Mouse (Mus musculus) Patski (cell line): Measurements from ENCODE around the gene Hamp. TPM values are rescaled to one million over a fixed set of nuclear protein-coding genes. Genes with fewer than 3 reads are reported as not detected.

Experiments
- ATAC-seq: fragments of 100-300 bp; one replicate; pipeline ENCODE4 v1.8.0; 2021
- CTCF ChIA-PET: fragments of 350-600 bp; sonication (Branson Sonifier 250); formaldehyde crosslinking; loops from one replicate; lab custom pipeline; 2022; ENCODE audit warnings: inconsistent platforms; lab: Charles Lee
- POLR2A ChIA-PET: fragments of 350-600 bp; sonication (Branson Sonifier 250); formaldehyde crosslinking; loops from one replicate; lab custom pipeline; 2022; ENCODE audit warnings: antibody characterized with exemption, inconsistent platforms; lab: Charles Lee
- DNase-seq: peaks from one replicate; pipeline ENCODE4 v3.0.0-alpha.2; 2011; ENCODE audit warnings: low read depth, low spot score
- H3K27me3 ChIP-seq: fragments of 371-371 bp; one replicate; pipeline ENCODE4 v1.5.1; 2021
- CTCF ChIP-seq: fragments of 100-300 bp; IDR thresholded peaks from one replicate; pipeline ENCODE4 v1.5.1; 2021
- in situ Hi-C: fragments of 300-500 bp; cut with MboI; formaldehyde crosslinking; loops from 3 replicates; pipeline ENCODE4 v1.11.1; 2018; ENCODE audit warnings: low pct_unique_long_range_greater_than_20kb, mixed read lengths
- polyA plus RNA-seq: library from polyadenylated mRNA; unstranded; gene quantifications from one replicate; pipeline ENCODE4 v1.2.3, GENCODE M21; 2021

Hamp gene
- polyA plus RNA-seq, 1 experiment from 2014 or later, result not detected

DNA sequence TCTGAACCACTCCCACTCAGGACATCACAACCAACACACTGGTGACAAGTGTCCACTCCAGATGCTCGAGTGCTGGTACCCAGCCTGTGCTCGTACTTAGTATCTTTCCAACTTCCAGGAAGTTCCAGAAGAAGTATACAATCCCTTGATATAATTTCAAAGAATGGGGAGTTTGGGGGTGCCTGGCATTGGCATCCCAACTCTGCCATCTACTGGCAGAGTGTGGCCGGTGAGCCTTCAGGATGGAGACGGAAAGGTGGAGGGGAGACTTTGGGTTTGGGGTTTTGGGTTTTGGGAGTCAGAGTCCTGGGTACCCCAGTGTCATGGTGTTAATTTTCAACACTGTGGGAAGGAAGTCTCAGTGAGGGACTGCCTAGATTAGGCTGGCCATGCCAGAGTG lies 39.8 kb downstream of the Hamp start:
- H3K27me3 ChIP-seq, result peaks cover 23% of the 10 kb centered on the region
- in situ Hi-C loops, result no loop called here
- TF ChIP-seq CTCF, result no peak
- CTCF ChIA-PET, result no interaction called here
- no peak for DNase-seq
- POLR2A ChIA-PET, result no interaction called here
- ATAC-seq, result no peak

DNA sequence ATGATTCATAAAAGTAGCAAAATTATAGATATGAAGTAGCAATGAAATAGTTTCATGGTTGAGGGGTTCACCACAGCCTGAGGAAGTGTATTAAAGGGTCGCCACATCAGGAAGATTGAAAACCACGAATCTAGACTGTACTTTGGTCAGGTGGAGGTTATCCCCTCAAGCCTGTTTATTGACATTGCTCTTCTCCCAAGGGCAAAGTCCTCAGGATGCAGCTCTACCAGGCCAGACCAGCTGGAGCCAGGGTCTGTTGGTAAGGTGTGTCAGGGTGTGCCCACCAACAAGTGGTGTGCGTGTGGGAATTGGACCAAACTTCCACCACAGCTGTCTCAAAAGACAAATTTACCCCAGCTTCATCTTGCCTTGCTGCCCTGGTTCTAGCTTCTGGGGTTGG lies 48.6 kb downstream of the Hamp start:
- in situ Hi-C loops, result no loop called here
- DNase-seq (no peak), ATAC-seq (no peak)
- CTCF ChIA-PET, result no interaction called here
- peaks cover 15% of the 10 kb centered on the region for H3K27me3 ChIP-seq
- TF ChIP-seq CTCF, result no peak
- POLR2A ChIA-PET, result no interaction called here

DNA sequence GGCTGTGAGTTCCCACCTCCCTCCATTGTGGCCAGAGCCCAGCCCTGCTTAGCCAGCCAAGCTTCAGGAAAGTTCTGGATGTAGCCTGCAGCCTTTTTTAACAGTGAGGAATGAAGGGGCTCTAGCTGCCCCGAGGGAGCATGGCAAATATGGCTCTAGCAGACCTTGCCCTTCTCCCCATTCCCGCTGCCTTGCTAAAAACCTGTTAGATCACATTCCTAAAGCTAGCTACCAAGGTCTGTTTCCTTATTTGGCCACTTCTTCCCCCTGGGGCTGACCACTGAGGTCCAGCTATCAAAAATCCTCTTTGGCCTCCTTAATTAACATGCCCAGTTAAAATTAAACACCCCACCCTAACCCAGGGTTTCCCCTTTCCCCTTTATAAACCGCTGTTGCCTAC lies 51.3 kb downstream of the Hamp start:
- ChIA-PET CTCF (no interaction called here), POLR2A (no interaction called here)
- DNase-seq (no peak), ATAC-seq (no peak)
- no peak for TF ChIP-seq CTCF
- in situ Hi-C loops, result no loop called here
- H3K27me3 ChIP-seq, result peaks cover 3% of the 10 kb centered on the region

Other genes starting within 250 kb of the Hamp start
- 0.13 TPM for gene 2200002J24Rik, start 245.1 kb downstream of the Hamp start, polyA plus RNA-seq
- not detected for gene Atp4a, start 231.8 kb downstream of the Hamp start, polyA plus RNA-seq
- gene Tmem147, start 214.5 kb downstream of the Hamp start, polyA plus RNA-seq, result 177 TPM
- 0.46 TPM for gene Gapdhs, start 200.4 kb downstream of the Hamp start, polyA plus RNA-seq
- gene Sbsn, start 192.6 kb downstream of the Hamp start, polyA plus RNA-seq, result 8.5 TPM
- gene Dmkn, start 180.3 kb downstream of the Hamp start, polyA plus RNA-seq, result 0.26 TPM
- not detected for gene Krtdap, start 156.1 kb downstream of the Hamp start, polyA plus RNA-seq
- gene Ffar2, start 120.3 kb downstream of the Hamp start, polyA plus RNA-seq, result not detected
- not detected for gene Ffar3, start 87.9 kb downstream of the Hamp start, polyA plus RNA-seq
- not detected for gene Ffar1, start 82.5 kb downstream of the Hamp start, polyA plus RNA-seq
- not detected for gene Cd22, start 63.7 kb downstream of the Hamp start, polyA plus RNA-seq
- not detected for gene Mag, start 29.2 kb downstream of the Hamp start, polyA plus RNA-seq
- gene Hamp2, start 19.4 kb downstream of the Hamp start, polyA plus RNA-seq, result not detected
- 114 TPM for gene Usf2, start 12.8 kb upstream of the Hamp start, polyA plus RNA-seq
- gene Lsr, start 29.4 kb upstream of the Hamp start, polyA plus RNA-seq, result 15.1 TPM
- gene Fam187b, start 29.8 kb upstream of the Hamp start, polyA plus RNA-seq, result 1.0 TPM
- gene Fxyd5, start 98.4 kb upstream of the Hamp start, polyA plus RNA-seq, result 2.2 TPM
- not detected for gene Fxyd7, start 107.4 kb upstream of the Hamp start, polyA plus RNA-seq
- not detected for gene Fxyd1, start 113.2 kb upstream of the Hamp start, polyA plus RNA-seq
- 0.01 TPM for gene Lgi4, start 115.3 kb upstream of the Hamp start, polyA plus RNA-seq
- not detected for gene Fxyd3, start 132.7 kb upstream of the Hamp start, polyA plus RNA-seq
- gene Hpn, start 171.3 kb upstream of the Hamp start, polyA plus RNA-seq, result 0.10 TPM
- gene Scn1b, start 183.0 kb upstream of the Hamp start, polyA plus RNA-seq, result 8.5 TPM
- 48.2 TPM for gene Gramd1a, start 211.9 kb upstream of the Hamp start, polyA plus RNA-seq